Mouse (Mus musculus) small intestine, adult 2 months (tissue): ENCODE measurements around the gene Nt5c2.

Source experiments
- CTCF ChIP-seq: fragments of 200-500 bp; IDR thresholded peaks from 2 replicates; pipeline ENCODE4 v1.5.1; 2012; ENCODE audit warnings: low read depth, mild to moderate bottlenecking, control low read depth, inconsistent platforms, low read length, moderate library complexity, mixed read lengths; ENCODE audit not compliant: insufficient replicate concordance, insufficient read length; ENCODE audit errors: extremely low read depth
- POLR2A ChIP-seq: fragments of 200-500 bp; IDR thresholded peaks from 2 replicates; pipeline ENCODE4 v1.6.1; 2012; ENCODE audit warnings: low read depth, mild to moderate bottlenecking, control low read depth, inconsistent platforms, low read length, moderate library complexity

DNA sequence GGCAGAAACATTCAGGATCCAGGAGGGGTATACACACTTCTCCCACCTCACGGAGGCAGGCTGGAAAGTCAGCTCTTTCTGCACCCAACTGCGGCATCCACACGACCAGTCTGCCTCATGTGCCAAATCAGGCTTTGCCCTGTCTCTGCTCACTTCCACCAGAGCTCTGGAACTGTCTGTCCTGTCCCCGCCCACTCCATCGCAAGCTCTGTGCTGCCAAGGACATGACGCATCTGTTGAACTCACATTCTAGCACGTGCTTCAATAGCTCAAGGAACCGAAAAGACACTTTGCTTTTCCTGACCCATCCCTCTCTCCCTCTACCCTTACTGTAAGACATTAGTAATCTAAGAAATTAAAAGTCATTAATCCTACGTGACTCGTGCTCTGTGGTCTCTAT is 10.0 kb upstream of the Nt5c2 start:
- TF ChIP-seq POLR2A (no peak), CTCF (no peak)
